Comparison of ENCODE assay signal across 8 mouse cellular contexts in the genomic region with DNA sequence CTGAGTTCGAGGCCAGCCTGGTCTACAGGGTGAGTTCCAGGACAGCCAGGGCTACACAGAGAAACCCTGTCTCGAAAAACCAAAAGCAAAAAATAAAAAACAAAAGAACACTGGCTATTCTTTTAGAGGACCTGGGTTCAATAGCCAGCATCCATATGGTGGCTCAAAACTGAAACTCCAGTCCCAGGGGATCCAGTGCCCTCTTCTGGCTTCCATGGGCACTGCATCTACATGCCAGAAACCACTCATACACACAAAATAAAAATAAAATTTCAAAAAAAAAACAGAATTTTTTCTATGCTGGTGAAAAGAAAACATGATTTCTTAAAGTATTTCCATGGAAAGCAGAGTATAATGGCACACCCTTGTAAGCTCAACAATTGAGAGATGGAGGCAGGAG. TPM values are rescaled to one million over a fixed set of nuclear protein-coding genes. Genes with fewer than 3 reads are reported as not detected.
DNase-seq lines count a peak whose midpoint lies in the region; ATAC-seq lines count a peak whose summit lies in the region.

No protein-coding gene starts in this region.

- H3K27ac ChIP-seq in liver, embryonic 13.5 days = no peak overlapping the region

- no peaks in the 10 kb centered on the region for H3K9me3 ChIP-seq in liver, embryonic 13.5 days (replicated peaks)

- no peak overlapping the region for H3K4me2 ChIP-seq in liver, embryonic 13.5 days

- whole genome bisulfite sequencing in liver, embryonic 13.5 days (ENCODE audit: insufficient replicate concordance) = 76% methylated on average over 2 of the region's 2 CpGs

- no peaks in the 10 kb centered on the region for H3K27me3 ChIP-seq in liver, embryonic 13.5 days
- H3K27me3 ChIP-seq in splenic B cell, adult 2 months (ENCODE audit: control insufficient read depth, insufficient read depth, low read length, poor library complexity, severe bottlenecking) = no peaks in the 10 kb centered on the region

- H3K36me3 ChIP-seq in liver, embryonic 13.5 days = 0 out of 2 replicates have a peak, but pooled peaks cover 5% of the 10 kb centered on the region
- no peaks in the 10 kb centered on the region for H3K36me3 ChIP-seq in splenic B cell, adult 2 months (ENCODE audit: control insufficient read depth, insufficient read depth, low read length, poor library complexity, severe bottlenecking)

- H3K4me3 ChIP-seq in liver, embryonic 13.5 days (replicated peaks) = no peak overlapping the region

- peaks cover 36% of the 10 kb centered on the region for H3K4me1 ChIP-seq in liver, embryonic 13.5 days (replicated peaks)

- ATAC-seq in liver, embryonic 13.5 days (ENCODE audit: low read depth) = no peak

- H3K9ac ChIP-seq in liver, embryonic 13.5 days = no peak overlapping the region

- peak; percentile 40 to 59 for DNase-seq in cerebellum, postnatal 14 days
- no peak for DNase-seq in cerebellum, adult 9-11 months
- DNase-seq in ovary, postnatal 36 days (ENCODE audit: low spot score) = peak; percentile 12
- no peak for DNase-seq in ovary, postnatal 10 days (ENCODE audit: low spot score)
- peak; percentile 19 for DNase-seq in liver, embryonic 13.5 days
- DNase-seq in splenic B cell, adult 2 months (ENCODE audit: low read depth, low spot score) = peak; percentile 66
- no peak for DNase-seq in right cerebral cortex, postnatal 36 days (ENCODE audit: low spot score in 2 of 2)
- no peak for DNase-seq in gastrocnemius, adult 18-20 months (ENCODE audit: low spot score)

RNA-seq across cellular contexts. Expression of gene Spop, which starts 18.3 kb away (rescaled TPM):
- polyA plus RNA-seq in liver, embryonic 13.5 days (2015; fragmentation: Nextera tagmentation; extraction: Ambion mirVana) = 81.9 and 93.0 TPM in 2 replicates
- 100 to 1,000 TPM; 162 to 171 TPM for total RNA-seq in gastrocnemius, adult 18-20 months (2021)

RNA-seq across cellular contexts. Expression of gene Slc35b1, which starts 47.7 kb away (rescaled TPM):
- polyA plus RNA-seq in liver, embryonic 13.5 days (2015; fragmentation: Nextera tagmentation; extraction: Ambion mirVana) = 54.7 and 58.1 TPM in 2 replicates
- total RNA-seq in gastrocnemius, adult 18-20 months (2021) = 10 to 100 TPM; 43.9 to 44.1 TPM

Comparison
In these comparisons a context has a peak if more than half of its experiments do, and no peak if none do; other contexts are left out.
1. DNase-seq: peak in cerebellum, postnatal 14 days (2 of 2), ovary, postnatal 36 days (single experiment), liver, embryonic 13.5 days (single experiment) and splenic B cell, adult 2 months (single experiment); none in cerebellum, adult 9-11 months (single experiment), ovary, postnatal 10 days (single experiment), right cerebral cortex, postnatal 36 days (0 of 2) and gastrocnemius, adult 18-20 months (single experiment).